Mouse (Mus musculus) liver, adult 2 months (tissue): ENCODE measurements around the gene Tmem164. TPM values are rescaled to one million over a fixed set of nuclear protein-coding genes. Genes with fewer than 3 reads are reported as not detected.

Experiments used
- DNase-seq: peaks from one replicate; pipeline ENCODE4 v3.0.0-alpha.2; 2011; ENCODE audit warnings: low read depth, low spot score; ENCODE audit errors: extremely low read depth
- H3K27ac ChIP-seq: fragments of 200-500 bp; replicated peaks from 2 replicates; pipeline ENCODE4 v1.5.1; 2012; ENCODE audit warnings: low read depth, mild to moderate bottlenecking, control low read depth, inconsistent platforms, low read length; ENCODE audit not compliant: insufficient read depth
- H3K27me3 ChIP-seq: fragments of 200-500 bp; 2 replicates; pipeline ENCODE4 v1.6.1; 2012; ENCODE audit warnings: mild to moderate bottlenecking, moderate library complexity, low read length, inconsistent platforms; ENCODE audit not compliant: control insufficient read depth, insufficient read depth
- H3K36me3 ChIP-seq: fragments of 200-500 bp; 2 replicates; pipeline ENCODE4 v1.6.1; 2012; ENCODE audit warnings: low read length, inconsistent platforms; ENCODE audit not compliant: control insufficient read depth, insufficient read depth
- H3K4me1 ChIP-seq: fragments of 200-500 bp; 2 replicates; pipeline ENCODE4 v1.6.1; 2011; ENCODE audit warnings: low read length; ENCODE audit not compliant: control insufficient read depth, insufficient read depth
- H3K4me3 ChIP-seq: fragments of 200-500 bp; 2 replicates; pipeline ENCODE4 v1.5.1; 2011; ENCODE audit warnings: low read depth, mild to moderate bottlenecking, control low read depth, low read length, moderate library complexity; ENCODE audit not compliant: insufficient read depth
- H3K79me2 ChIP-seq: fragments of 200-500 bp; 2 replicates; pipeline ENCODE4 v1.6.1; 2012; ENCODE audit warnings: inconsistent platforms, mild to moderate bottlenecking, low read length, moderate library complexity; ENCODE audit not compliant: control insufficient read depth, insufficient read depth
- H3K9ac ChIP-seq: fragments of 200-500 bp; 2 replicates; pipeline ENCODE4 v1.6.1; 2012; ENCODE audit warnings: low read depth, mild to moderate bottlenecking, control low read depth, inconsistent platforms, low read length
- CTCF ChIP-seq: fragments of 200-500 bp; IDR thresholded peaks from 2 replicates; pipeline ENCODE4 v1.5.1; 2011; ENCODE audit warnings: low read depth, low read length, control low read depth
- POLR2A ChIP-seq: fragments of 200-500 bp; IDR thresholded peaks from 2 replicates; pipeline ENCODE4 v1.6.1; 2011; ENCODE audit warnings: low read length, control low read depth; ENCODE audit not compliant: insufficient read depth; ENCODE audit errors: extremely low read depth
- WGBS: fragments of 180-500 bp; shearing (Covaris S2); methylation state at CpG from one replicate; pipeline ENCODE4 v1.1.7; 2018; 5-methylcytosine and 5-hydroxymethylcytosine counted together
- polyA plus RNA-seq: library from polyadenylated mRNA; depleted of rRNA; stranded (reverse); fragments of >200 nt; gene quantifications from 2 replicates; pipeline ENCODE4 v1.2.3, GENCODE M21; 2012
- total RNA-seq: library from RNA; depleted of rRNA; stranded (reverse); fragments of >200 nt; gene quantifications from 2 replicates; pipeline ENCODE4 v1.2.3, GENCODE M21; 2014

Tmem164 gene
- total and polyA plus RNA-seq, 2 experiments = 5.3 to 8.4 TPM

GRCm38 (mm10) chrX:142669312-142670091 is 11.7 kb upstream of the Tmem164 start:
- TF ChIP-seq POLR2A (no peak), CTCF (no peak)
- Histone ChIP-seq H3K79me2 (no peaks in the 10 kb centered on the region), H3K4me3 (no peak overlapping the region), H3K36me3 (no peaks in the 10 kb centered on the region), H3K9ac (no peak overlapping the region), H3K27me3 (no peaks in the 10 kb centered on the region), H3K4me1 (no peaks in the 10 kb centered on the region), H3K27ac (no peak overlapping the region)
- WGBS = 69% methylated on average over 9 of the region's 9 CpGs
- no peak for DNase-seq

- no peaks in the 10 kb centered on the region for H3K4me1 ChIP-seq
- TF ChIP-seq CTCF (no peak), POLR2A (no peak)
- no peaks in the 10 kb centered on the region for H3K36me3 ChIP-seq
- H3K9ac ChIP-seq = no peak overlapping the region
- no peak overlapping the region for H3K27ac ChIP-seq
- WGBS = 26% methylated on average over 3 of the region's 3 CpGs
- no peaks in the 10 kb centered on the region for H3K79me2 ChIP-seq
- no peak overlapping the region for H3K4me3 ChIP-seq
- DNase-seq = no peak
- H3K27me3 ChIP-seq = no peaks in the 10 kb centered on the region
Observed at GRCm38 (mm10) chrX:142670121-142670520, 11.1 kb upstream of the Tmem164 start.

DNA sequence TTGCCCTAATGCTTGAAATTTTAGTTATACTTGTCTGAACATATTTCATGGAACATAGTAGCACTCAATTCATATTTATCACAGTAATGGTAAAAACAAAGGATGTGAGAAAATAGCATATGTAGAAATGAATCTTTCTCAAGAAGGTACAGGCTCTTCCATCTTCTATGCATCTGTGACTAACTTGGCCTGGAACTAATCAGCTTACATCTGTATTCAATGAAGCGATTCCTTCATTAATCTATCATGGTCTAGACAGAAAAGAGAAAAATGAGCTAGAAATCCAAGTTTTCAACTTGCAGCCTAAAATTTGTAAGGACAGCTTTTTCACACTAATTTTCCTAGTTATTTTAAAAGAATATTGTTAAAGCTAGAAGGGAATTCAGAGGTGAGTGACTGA is 10.1 kb upstream of the Tmem164 start:
- no peak overlapping the region for H3K9ac ChIP-seq
- H3K79me2 ChIP-seq = no peaks in the 10 kb centered on the region
- 95% methylated on average over 1 of the region's 1 CpGs for WGBS

GRCm38 (mm10) chrX:142672701-142673100 is 8.5 kb upstream of the Tmem164 start:
- Histone ChIP-seq H3K4me1 (no peaks in the 10 kb centered on the region), H3K9ac (no peak overlapping the region), H3K27ac (no peak overlapping the region), H3K27me3 (no peaks in the 10 kb centered on the region), H3K36me3 (no peaks in the 10 kb centered on the region), H3K79me2 (no peaks in the 10 kb centered on the region), H3K4me3 (no peak overlapping the region)
- 79% methylated on average over 1 of the region's 1 CpGs for WGBS
- TF ChIP-seq CTCF (no peak), POLR2A (no peak)
- no peak for DNase-seq

More for the DNA sequence above, 10.1 kb upstream of the Tmem164 start:
- TF ChIP-seq CTCF (no peak), POLR2A (no peak)
- Histone ChIP-seq H3K27ac (no peak overlapping the region), H3K36me3 (no peaks in the 10 kb centered on the region), H3K4me1 (no peaks in the 10 kb centered on the region), H3K4me3 (no peak overlapping the region), H3K27me3 (no peaks in the 10 kb centered on the region)
- DNase-seq = no peak

- Histone ChIP-seq H3K36me3 (no peaks in the 10 kb centered on the region), H3K4me3 (no peak overlapping the region), H3K4me1 (no peaks in the 10 kb centered on the region), H3K27ac (no peak overlapping the region), H3K79me2 (no peaks in the 10 kb centered on the region), H3K9ac (no peak overlapping the region), H3K27me3 (no peaks in the 10 kb centered on the region)
- WGBS = 43% methylated on average over 2 of the region's 3 CpGs
- DNase-seq = no peak
- TF ChIP-seq CTCF (no peak), POLR2A (no peak)
Observed at GRCm38 (mm10) chrX:142677193-142677592, 4.0 kb upstream of the Tmem164 start.
